Mouse (Mus musculus) E14TG2a.4 (cell line): ENCODE measurements around the gene Krt35.

Experiments used
- CTCF ChIP-seq: conservative IDR thresholded peaks from 2 replicates; pipeline ENCODE4 v1.5.1; 2014; ENCODE audit warnings: low read length
- NANOG ChIP-seq: IDR thresholded peaks from 2 replicates; pipeline ENCODE4 v1.6.1; 2014; ENCODE audit warnings: borderline replicate concordance, low read length, mixed read lengths
- POU5F1 ChIP-seq: IDR thresholded peaks from 2 replicates; pipeline ENCODE4 v1.6.1; 2014; ENCODE audit warnings: low read length, borderline replicate concordance

GRCm38 (mm10) chr11:100047193-100047592 lies 48.8 kb downstream of the Krt35 start:
- no peak for TF ChIP-seq CTCF
- TF ChIP-seq NANOG = no peak
- no peak for TF ChIP-seq POU5F1
